Mouse (Mus musculus) brain, embryonic 14.5 days (tissue): ENCODE measurements at regions not wholly inside any gene's neighbourhood (a gene's known extent, or its start where the extent isn't known, plus 50 kb on each side); places are given as distances from the start of the nearest gene placed in this dataset.
A peak's percentile ranks its signal among the peaks of the same experiment; 100 is the strongest.
"Not testable (repeated sequence)": the region's sequence is repeated elsewhere in the genome, so short reads cannot be mapped to it uniquely, and the experiment has no call there.

Experiments used
- DNase-seq: peaks from one replicate; pipeline ENCODE4 v3.0.0-alpha.2; 2011; ENCODE audit warnings: low read depth
- CTCF ChIP-seq: fragments of 200-500 bp; IDR thresholded peaks from 2 replicates; pipeline ENCODE4 v1.5.1; 2012; ENCODE audit warnings: inconsistent platforms, mild to moderate bottlenecking, moderate library complexity, borderline replicate concordance; ENCODE audit not compliant: insufficient read depth, insufficient read length; ENCODE audit errors: extremely low read depth
- POLR2A ChIP-seq: fragments of 200-500 bp; IDR thresholded peaks from 2 replicates; pipeline ENCODE4 v1.6.1; 2012; ENCODE audit warnings: mild to moderate bottlenecking, inconsistent platforms, borderline replicate concordance; ENCODE audit not compliant: poor library complexity, insufficient read depth, insufficient read length, severe bottlenecking; ENCODE audit errors: extremely low read depth

DNA sequence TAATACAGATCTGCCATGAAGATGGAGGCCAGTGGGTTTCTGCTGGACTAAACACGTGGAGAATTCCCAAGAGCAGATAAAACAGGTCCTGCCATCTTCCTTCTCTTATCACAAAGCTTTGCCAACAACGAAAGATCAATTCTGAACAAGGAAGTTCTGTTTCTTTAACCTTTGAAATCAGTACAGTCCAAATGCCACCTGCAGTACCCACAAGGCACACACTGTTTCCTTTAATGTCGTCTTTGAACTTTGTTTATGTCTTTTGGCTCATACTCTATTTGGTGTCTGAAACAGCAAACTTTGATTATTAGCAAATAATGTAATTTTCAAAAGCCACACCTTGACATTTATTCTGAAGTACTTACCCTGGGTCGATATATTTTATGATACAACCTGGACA is 536.5 kb downstream of the Bckdhb start:
- no peak for DNase-seq
- no peak for TF ChIP-seq POLR2A
- no peak for TF ChIP-seq CTCF

DNA sequence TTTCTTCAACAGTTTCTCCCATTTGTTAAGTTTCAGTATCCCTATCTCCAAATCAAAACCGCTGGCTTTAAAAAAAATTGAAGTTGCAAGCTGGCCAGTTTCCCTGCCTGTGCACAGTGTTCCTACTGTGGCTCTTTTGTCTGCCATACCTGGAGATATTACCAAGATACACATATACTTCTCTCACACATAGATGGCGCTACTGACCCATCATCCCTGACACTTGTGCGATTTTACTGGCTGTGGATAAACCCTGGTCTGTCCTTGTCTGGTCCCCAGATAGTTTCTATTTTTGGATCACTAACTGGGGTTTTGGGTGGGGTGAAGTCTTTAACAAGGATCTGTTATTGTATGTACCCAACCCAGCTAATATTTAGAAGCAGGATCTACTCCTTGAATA is 541.8 kb downstream of the Bckdhb start:
- no peak for TF ChIP-seq POLR2A
- TF ChIP-seq CTCF: peak; percentile 37; the same call in 1 of the 2 replicates
- DNase-seq: peak; percentile 51

DNA sequence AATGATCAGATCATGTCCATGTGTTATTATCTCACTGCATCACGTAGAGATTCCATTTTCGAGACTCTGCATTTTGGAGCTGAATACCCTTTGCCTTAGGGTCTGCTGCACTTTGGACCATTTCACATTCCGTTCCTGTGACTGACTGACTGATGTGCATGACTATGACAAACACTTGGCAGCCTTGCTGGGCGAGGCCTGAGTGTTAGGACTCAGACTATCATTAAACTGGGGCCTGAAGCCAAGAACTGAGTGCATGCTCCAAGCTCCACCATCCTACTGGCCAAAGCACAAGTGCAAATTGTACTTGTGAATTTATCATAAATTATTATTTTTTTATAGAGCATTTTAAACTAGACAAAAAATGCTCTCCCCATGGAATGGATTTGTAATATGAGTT is 547.8 kb downstream of the Bckdhb start:
- TF ChIP-seq CTCF (no peak), POLR2A (no peak)
- no peak for DNase-seq

DNA sequence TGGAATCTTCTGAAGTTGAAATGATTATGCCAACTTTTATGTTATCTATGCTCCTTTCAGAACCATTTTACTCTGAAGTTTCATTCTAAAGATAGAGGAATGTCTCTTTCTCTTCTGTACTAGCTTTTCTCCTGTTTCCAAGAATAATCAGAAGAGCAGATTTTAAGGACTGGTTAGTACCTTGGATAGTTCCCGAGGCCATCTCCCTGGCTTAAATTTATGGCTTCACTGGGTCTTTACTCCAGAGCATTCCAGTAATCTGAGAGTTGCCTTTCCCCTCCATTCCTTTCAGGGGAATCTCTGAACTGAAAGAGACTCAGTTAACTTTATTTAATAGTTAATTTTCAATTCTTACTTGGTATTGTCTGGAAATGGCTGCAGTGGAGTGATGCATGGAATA is 551.0 kb downstream of the Bckdhb start:
- no peak for TF ChIP-seq POLR2A
- DNase-seq: no peak

DNA sequence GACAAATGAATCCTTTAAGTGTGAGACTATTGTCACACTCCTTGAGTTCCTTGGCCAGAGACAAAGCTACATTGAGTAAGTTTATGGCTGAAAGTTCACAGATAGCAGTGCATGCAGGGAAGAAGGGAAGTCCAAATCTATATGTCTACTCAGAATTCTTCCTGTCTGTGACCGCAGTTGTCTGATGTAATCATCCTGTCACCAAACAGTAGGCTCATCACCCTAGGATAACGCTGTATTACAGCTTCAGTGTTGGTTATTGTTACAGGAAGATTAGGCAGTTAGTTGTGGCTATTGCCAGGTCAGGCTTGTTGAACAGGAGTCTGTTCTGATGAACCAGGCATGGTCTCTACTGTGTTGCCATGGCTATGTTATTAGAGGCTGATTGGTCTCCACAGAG is 574.6 kb downstream of the Bckdhb start:
- DNase-seq: no peak
- TF ChIP-seq CTCF (no peak), POLR2A (no peak)

DNA sequence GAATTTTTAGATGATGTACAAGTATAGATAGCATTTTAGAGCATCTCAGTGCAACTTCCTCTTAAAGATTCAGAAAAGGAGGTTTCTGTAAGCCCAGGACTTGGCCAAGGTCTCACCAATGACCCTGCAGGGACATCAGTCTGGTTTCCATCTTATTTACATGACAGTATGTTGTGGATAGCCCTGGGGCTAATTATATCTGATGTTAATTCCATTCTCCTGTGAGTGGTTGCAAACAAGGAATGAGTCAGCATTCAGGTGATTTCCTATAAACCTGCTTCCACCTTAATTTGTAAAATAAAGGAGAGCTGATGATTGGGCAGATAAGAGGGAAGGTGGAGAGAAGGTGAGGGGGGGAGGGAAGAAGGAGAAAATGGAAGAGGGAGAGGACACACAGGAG is 578.0 kb downstream of the Bckdhb start:
- not testable (repeated sequence) for DNase-seq

DNA sequence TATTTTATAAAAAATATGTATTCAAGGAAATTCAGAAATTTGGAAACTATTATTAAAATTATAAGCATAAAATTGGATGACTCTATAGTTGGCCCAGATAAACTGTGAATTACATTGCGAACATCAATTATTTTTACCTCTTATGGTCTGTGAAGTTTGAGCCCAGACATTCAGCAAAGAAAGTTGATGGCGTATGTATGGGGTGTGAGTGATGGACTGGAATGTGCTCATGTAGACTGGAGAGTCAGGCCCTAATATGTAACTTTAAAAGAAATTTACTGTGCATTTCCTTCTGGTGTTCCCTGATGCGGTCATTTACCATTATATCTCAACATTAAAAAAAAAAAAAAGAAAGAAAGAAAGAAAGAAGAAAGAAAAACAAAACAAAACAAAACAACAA is 592.1 kb downstream of the Bckdhb start:
- TF ChIP-seq POLR2A: no peak
- no peak for DNase-seq

DNA sequence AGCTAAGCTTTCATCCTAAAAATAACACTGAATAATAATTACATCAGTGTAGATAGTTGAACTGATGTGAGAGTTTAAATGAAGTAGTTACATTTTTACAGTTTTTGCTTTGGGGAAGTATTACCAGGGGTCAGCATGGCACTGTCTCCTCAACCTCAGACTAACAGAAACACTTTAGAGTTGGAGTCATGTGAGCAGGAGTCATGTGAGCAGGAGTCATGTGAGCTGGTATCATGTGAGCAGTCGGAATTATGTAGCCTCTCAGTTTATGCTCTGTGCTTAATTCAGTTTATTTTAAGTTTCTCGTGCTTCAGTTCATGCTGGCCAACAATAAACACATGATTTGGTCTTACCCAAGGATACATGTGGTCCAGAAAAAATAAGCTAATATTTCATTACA is 620.5 kb downstream of the Bckdhb start:
- no peak for DNase-seq
- TF ChIP-seq POLR2A (no peak), CTCF (no peak)

DNA sequence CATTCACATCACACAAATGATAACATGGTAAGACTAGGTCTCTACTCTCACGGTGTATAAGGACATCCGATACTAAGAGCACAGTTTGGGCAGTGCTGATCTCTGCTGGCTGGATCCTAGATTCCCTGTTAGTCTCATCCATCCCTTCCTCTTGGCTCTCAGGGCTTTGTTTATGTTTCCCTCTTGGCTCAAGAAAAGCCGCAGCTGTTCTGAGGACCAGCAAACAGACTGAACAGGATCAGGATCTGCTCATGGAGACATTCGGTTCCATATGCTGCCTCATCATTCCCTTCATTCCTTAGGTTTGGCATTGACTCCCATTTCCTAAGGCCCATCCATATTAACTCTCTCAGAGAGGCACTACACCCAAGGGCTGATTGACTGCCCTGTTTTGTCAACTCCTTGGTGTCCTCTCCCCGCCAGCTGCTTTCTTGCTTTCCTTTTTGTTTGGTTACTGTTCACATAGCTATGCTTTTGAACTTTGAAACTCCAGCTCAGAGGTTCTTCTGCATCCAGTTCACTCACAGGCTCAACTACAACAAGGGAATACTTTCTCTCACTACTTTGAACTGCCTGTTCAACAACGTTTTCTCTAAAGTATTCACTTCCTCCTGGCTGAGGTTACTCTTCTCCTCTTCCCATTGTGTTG is 623.2 kb downstream of the Bckdhb start:
- peak; percentile 7 for DNase-seq
- no peak for TF ChIP-seq CTCF
- no peak for TF ChIP-seq POLR2A

DNA sequence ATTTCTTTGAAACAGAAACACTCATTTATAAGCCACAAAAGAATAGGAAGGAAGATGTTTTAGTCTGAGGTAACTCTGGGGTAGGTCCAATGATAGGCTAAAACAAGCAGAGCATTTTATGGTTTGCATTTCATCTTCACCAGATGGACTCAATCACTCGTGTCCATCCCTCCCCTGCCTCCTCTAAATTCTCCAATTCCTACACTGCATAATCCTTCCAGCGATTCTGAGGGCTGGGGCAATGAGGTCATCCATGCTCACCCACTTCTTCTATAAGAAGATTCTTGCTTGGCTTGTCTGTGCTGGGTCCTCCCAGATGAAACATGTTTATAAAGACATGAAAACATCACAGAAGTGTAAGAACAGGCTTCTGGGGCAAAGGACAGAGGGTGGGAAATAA is 630.3 kb downstream of the Bckdhb start:
- DNase-seq: no peak
- no peak for TF ChIP-seq CTCF
- no peak for TF ChIP-seq POLR2A

DNA sequence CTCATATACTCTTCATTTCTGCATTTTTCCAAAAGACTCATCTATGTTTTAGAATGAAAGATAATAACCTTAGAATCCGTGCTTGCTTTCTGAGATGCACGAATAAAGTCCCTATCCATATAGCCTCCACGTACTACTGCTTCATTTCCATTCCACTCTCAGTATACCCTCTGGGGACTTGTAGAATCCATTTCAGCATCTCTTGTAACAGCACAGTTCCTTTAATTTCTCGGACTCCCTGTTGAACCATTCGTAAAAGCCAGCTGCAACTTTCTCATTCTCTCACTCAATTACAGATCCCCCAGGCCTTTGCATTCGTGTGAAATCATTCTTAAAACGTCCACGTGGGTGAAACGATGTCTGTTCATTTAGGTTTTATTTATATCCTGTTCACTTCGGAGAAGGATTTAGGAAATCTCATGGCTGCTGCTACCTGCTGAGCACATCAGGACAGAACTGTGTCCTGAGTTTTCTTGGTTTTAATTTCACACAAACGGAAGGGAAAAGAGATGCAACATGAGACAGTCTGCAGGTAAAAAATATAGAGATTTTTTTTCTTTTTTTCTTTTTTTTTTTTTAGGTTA is 631.4 kb downstream of the Bckdhb start:
- no peak for TF ChIP-seq POLR2A
- TF ChIP-seq CTCF: no peak
- DNase-seq: peak; percentile 49

DNA sequence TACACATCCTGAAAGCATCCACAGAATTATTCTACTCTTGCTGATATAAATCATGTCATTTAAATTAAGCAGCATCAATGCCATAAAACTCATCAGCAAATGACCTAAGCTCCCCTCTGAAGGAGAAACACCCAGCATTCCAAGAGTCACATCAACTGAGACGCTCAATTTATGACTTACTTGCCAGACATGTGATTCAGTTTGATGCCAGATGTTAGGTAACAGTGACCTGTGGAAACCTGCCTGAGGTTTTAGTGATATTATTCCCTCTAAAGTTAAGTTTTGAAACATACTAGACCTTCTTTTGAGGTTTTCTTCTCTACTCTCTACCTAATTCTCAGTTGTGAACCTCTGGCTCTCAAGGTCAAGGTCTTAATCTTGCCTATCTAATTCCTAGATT is 633.4 kb downstream of the Bckdhb start:
- no peak for DNase-seq
- TF ChIP-seq CTCF: no peak
- TF ChIP-seq POLR2A: no peak

DNA sequence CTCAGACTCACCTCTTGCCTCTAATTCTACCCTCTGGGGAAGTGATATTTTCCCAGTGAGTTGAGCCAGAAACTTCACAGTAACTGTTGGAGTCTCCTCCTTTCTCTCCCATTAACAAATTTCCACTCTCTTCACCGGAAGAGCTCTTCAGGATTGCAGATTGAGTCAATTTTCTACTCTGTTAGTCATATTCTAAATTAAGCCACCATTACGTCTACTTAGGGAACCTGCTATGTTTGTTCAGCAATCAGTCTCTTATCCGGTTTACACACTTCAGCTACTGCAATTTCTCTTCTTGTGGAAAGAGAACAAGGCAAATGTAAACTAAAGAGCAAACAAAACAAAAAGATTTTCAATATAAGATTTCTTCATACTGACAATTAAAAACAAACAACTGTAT is 644.6 kb downstream of the Bckdhb start:
- peak; percentile 2 for DNase-seq
- no peak for TF ChIP-seq POLR2A
- TF ChIP-seq CTCF: no peak
